ENCODE assay signal across 28 mouse cellular contexts in genomic region chr5:97300114-97300840, GRCm38 (mm10).
DNase-seq lines count a peak whose midpoint lies in the region; ATAC-seq and TF ChIP-seq lines count a peak whose summit lies in the region.
"Had no signal": no experiment of that assay in that cellular context is flagged by ENCODE, and none has a peak within 500 bp of the region (broad histone marks: within the 10 kb centered on the region; RNA-seq: fewer than 3 reads in every experiment).

No protein-coding gene starts in this region.

- TF ChIP-seq CTCF in layer of hippocampus, adult 2 months (conservative IDR thresholded peaks at IDR 0.05): no peak

- no peaks in the 10 kb centered on the region for H3K4me1 ChIP-seq in liver, embryonic 16.5 days (ENCODE audit: control insufficient read depth, low read depth, low read length)
- H3K4me1 ChIP-seq: forebrain, embryonic 12.5 days; heart, embryonic 12.5 days; hindbrain, embryonic 15.5 days; limb, embryonic 15.5 days; lung, embryonic 15.5 days had no signal

- H3K9me3 ChIP-seq in liver, embryonic 16.5 days (replicated peaks; ENCODE audit: control insufficient read depth, low read length): no peaks in the 10 kb centered on the region
- H3K9me3 ChIP-seq: forebrain, embryonic 12.5 days; G1E; heart, embryonic 12.5 days; hindbrain, embryonic 15.5 days; limb, embryonic 10.5 days; limb, embryonic 15.5 days; lung, embryonic 15.5 days; midbrain, embryonic 12.5 days; neural tube, embryonic 12.5 days had no signal

- H3K4me3 ChIP-seq in layer of hippocampus, adult 2 months: no peak overlapping the region
- H3K4me3 ChIP-seq in liver, embryonic 16.5 days (ENCODE audit: low read depth, low read length): no peak overlapping the region
- H3K4me3 ChIP-seq: erythroblast, embryonic 14.5 days; forebrain, embryonic 12.5 days; gastrocnemius, adult 2 months; heart, adult 2 months; heart, embryonic 12.5 days; hindbrain, embryonic 15.5 days; limb, embryonic 10.5 days; limb, embryonic 15.5 days; lung, embryonic 15.5 days; midbrain, embryonic 12.5 days; myocyte; neural tube, embryonic 12.5 days had no signal

- no peaks in the 10 kb centered on the region for H3K36me3 ChIP-seq in liver, embryonic 16.5 days (ENCODE audit: control insufficient read depth, insufficient read depth)
- H3K36me3 ChIP-seq: forebrain, embryonic 12.5 days; G1E; heart, embryonic 12.5 days; hindbrain, embryonic 15.5 days; limb, embryonic 10.5 days; limb, embryonic 15.5 days; lung, embryonic 15.5 days; midbrain, embryonic 12.5 days; neural tube, embryonic 12.5 days had no signal

- no peak overlapping the region for H3K4me2 ChIP-seq in liver, embryonic 16.5 days (ENCODE audit: low read depth, low read length)
- H3K4me2 ChIP-seq: forebrain, embryonic 12.5 days; heart, embryonic 12.5 days; hindbrain, embryonic 15.5 days; limb, embryonic 15.5 days; lung, embryonic 15.5 days; midbrain, embryonic 12.5 days; neural tube, embryonic 12.5 days had no signal

- ATAC-seq in liver, embryonic 16.5 days (ENCODE audit: low read depth): peak; percentile 81
- ATAC-seq: inflammation-experienced regulatory T-cells, adult 6 months had no signal

- no peak overlapping the region for H3K9ac ChIP-seq in liver, embryonic 16.5 days (ENCODE audit: low read depth, low read length)
- H3K9ac ChIP-seq: forebrain, embryonic 12.5 days; heart, embryonic 12.5 days; hindbrain, embryonic 15.5 days; limb, embryonic 15.5 days; lung, embryonic 15.5 days; midbrain, embryonic 12.5 days; neural tube, embryonic 12.5 days had no signal

- peak overlapping the region; percentile 87 for H3K27ac ChIP-seq in layer of hippocampus, adult 2 months
- H3K27ac ChIP-seq in liver, embryonic 16.5 days (ENCODE audit: low read length): 0 out of 2 replicates have a peak overlapping the region, but pooled peaks have one; percentile 29
- H3K27ac ChIP-seq: forebrain, embryonic 12.5 days; gastrocnemius, adult 2 months; heart, adult 2 months; hindbrain, embryonic 15.5 days; limb, embryonic 10.5 days; limb, embryonic 15.5 days; lung, embryonic 15.5 days; midbrain, embryonic 12.5 days; neural tube, embryonic 12.5 days; stomach, postnatal 0 days had no signal

- DNase-seq in cerebellum, adult 9-11 months: peak; percentile 40
- DNase-seq in cerebellum, adult 11 months: no peak
- DNase-seq in layer of hippocampus, adult 2 months (ENCODE audit: low spot score in 2 of 2): no peak
- no peak for DNase-seq in layer of hippocampus, adult 18-20 months (ENCODE audit: low spot score in 2 of 2)
- no peak for DNase-seq in MN1 (ENCODE audit: low spot score)
- no peak for DNase-seq in testis, postnatal 10 days (ENCODE audit: low spot score)
- DNase-seq: adrenal gland, postnatal 14 days; gastrocnemius, adult 2 months; heart, adult 2 months; heart, postnatal 4 days; kidney, adult 18-20 months; kidney, postnatal 36 days; thymus, adult 2 months; thymus, postnatal 36 days had no signal

- no peaks in the 10 kb centered on the region for H3K27me3 ChIP-seq in liver, embryonic 16.5 days (ENCODE audit: control insufficient read depth, insufficient read depth, low read depth, low read length)
- H3K27me3 ChIP-seq: forebrain, embryonic 12.5 days; heart, embryonic 12.5 days; hindbrain, embryonic 15.5 days; limb, embryonic 15.5 days; lung, embryonic 15.5 days; midbrain, embryonic 12.5 days; neural tube, embryonic 12.5 days had no signal

- WGBS in liver, embryonic 16.5 days (ENCODE audit: insufficient replicate concordance): 42% methylated on average over 6 of the region's 6 CpGs
